Mouse (Mus musculus) heart, embryonic 10.5 days (tissue): ENCODE measurements around the gene Spata17. TPM values are rescaled to one million over a fixed set of nuclear protein-coding genes. Genes with fewer than 3 reads are reported as not detected.

ENCODE experiments used
- DNase-seq: peaks from one replicate; pipeline ENCODE4 v3.0.0-alpha.2; 2017; ENCODE audit warnings: low spot score
- H3K27ac ChIP-seq: fragments of 300-500 bp; sonication (generic); 2 replicates; pipeline ENCODE4 v1.5.1; 2016; ENCODE audit warnings: mild to moderate bottlenecking
- H3K27me3 ChIP-seq: fragments of 300-500 bp; sonication (generic); 2 replicates; pipeline ENCODE4 v1.6.1; 2016; ENCODE audit warnings: mild to moderate bottlenecking; ENCODE audit not compliant: poor library complexity, insufficient read depth, severe bottlenecking
- H3K36me3 ChIP-seq: fragments of 300-500 bp; sonication (generic); 2 replicates; pipeline ENCODE4 v1.6.1; 2016; ENCODE audit warnings: mild to moderate bottlenecking, moderate library complexity
- H3K4me1 ChIP-seq: fragments of 300-500 bp; sonication (generic); 2 replicates; pipeline ENCODE4 v1.6.1; 2016; ENCODE audit warnings: mild to moderate bottlenecking
- H3K4me3 ChIP-seq: fragments of 300-500 bp; sonication (generic); 2 replicates; pipeline ENCODE4 v1.5.1; 2016; ENCODE audit warnings: mild to moderate bottlenecking, moderate library complexity
- H3K9me3 ChIP-seq: fragments of 300-500 bp; sonication (generic); 2 replicates; pipeline ENCODE4 v1.6.1; 2016; ENCODE audit warnings: mild to moderate bottlenecking, moderate library complexity
- WGBS: fragments of 180-500 bp; shearing (Covaris S2); methylation state at CpG from one replicate; pipeline ENCODE4 v1.1.7; 2016; 5-methylcytosine and 5-hydroxymethylcytosine counted together
- polyA plus RNA-seq: library from polyadenylated mRNA; unstranded; fragments of >200 nt; fragmentation: Nextera tagmentation; extraction: Ambion mirVana; gene quantifications from 2 replicates; pipeline ENCODE4 v1.2.1, GENCODE M21; 2016

The Spata17 gene
- polyA plus RNA-seq, 1 experiment from 2014 or later = 1.4 TPM

GRCm38 (mm10) chr1:187006227-187006925 lies 208.9 kb downstream of the Spata17 start:
- no peaks in the 10 kb centered on the region for H3K9me3 ChIP-seq
- no peaks in the 10 kb centered on the region for H3K36me3 ChIP-seq
- H3K4me1 ChIP-seq = no peaks in the 10 kb centered on the region
- no peak overlapping the region for H3K4me3 ChIP-seq
- 80% methylated on average over 14 of the region's 14 CpGs for WGBS
- no peak overlapping the region for H3K27ac ChIP-seq
- DNase-seq = peak; percentile 66
- no peaks in the 10 kb centered on the region for H3K27me3 ChIP-seq

GRCm38 (mm10) chr1:187004306-187004705 lies 211.0 kb downstream of the Spata17 start:
- no peak overlapping the region for H3K4me3 ChIP-seq
- no peak overlapping the region for H3K27ac ChIP-seq
- WGBS = 95% methylated on average over 1 of the region's 1 CpGs
- no peak for DNase-seq
- H3K36me3 ChIP-seq = no peaks in the 10 kb centered on the region
- no peaks in the 10 kb centered on the region for H3K27me3 ChIP-seq
- no peaks in the 10 kb centered on the region for H3K4me1 ChIP-seq
- H3K9me3 ChIP-seq = no peaks in the 10 kb centered on the region

- WGBS = 73% methylated on average over 7 of the region's 7 CpGs
- Histone ChIP-seq H3K4me1 (no peaks in the 10 kb centered on the region), H3K36me3 (no peaks in the 10 kb centered on the region), H3K27ac (no peak overlapping the region), H3K9me3 (no peaks in the 10 kb centered on the region), H3K27me3 (no peaks in the 10 kb centered on the region), H3K4me3 (no peak overlapping the region)
- DNase-seq = peak; percentile 66
These were observed 211.8 kb downstream of the Spata17 start for GRCm38 (mm10) chr1:187003441-187003861.

GRCm38 (mm10) chr1:186997596-186998304 lies 217.5 kb downstream of the Spata17 start:
- WGBS = 89% methylated on average over 21 of the region's 21 CpGs
- H3K9me3 ChIP-seq = no peaks in the 10 kb centered on the region
- H3K36me3 ChIP-seq = no peaks in the 10 kb centered on the region
- no peak overlapping the region for H3K4me3 ChIP-seq
- no peak overlapping the region for H3K27ac ChIP-seq
- no peaks in the 10 kb centered on the region for H3K27me3 ChIP-seq
- H3K4me1 ChIP-seq = no peaks in the 10 kb centered on the region
- DNase-seq = peak; percentile 57

Other genes starting within 250 kb of the Spata17 start
- gene D1Pas1, start 248.0 kb downstream of the Spata17 start, polyA plus RNA-seq = 0.45 and 0.67 TPM in 2 replicates
- 18.4 and 21.5 TPM in 2 replicates for gene Gpatch2, start within 50 bp of the Spata17 start, polyA plus RNA-seq